Mouse (Mus musculus): ENCODE results near the gene Tubb5. TPM values are rescaled to one million over a fixed set of nuclear protein-coding genes. Genes with fewer than 3 reads are reported as not detected.

The Tubb5 gene
- polyA plus RNA-seq, 1 experiment: 447 TPM

GRCm38 (mm10) chr17:35812736-35813135 lies 25.4 kb downstream of the Tubb5 start:
- Histone ChIP-seq H3K27ac (ENCODE audit: control insufficient read depth, insufficient read depth, low read depth, low read length, poor library complexity) (no peak overlapping the region), H3K4me1 (ENCODE audit: control insufficient read depth, insufficient read depth, low read length) (peaks cover 3% of the 10 kb centered on the region; the same call in 1 of the 2 replicates), H3K4me3 (replicated peaks; ENCODE audit: control insufficient read depth, low read depth, low read length) (no peak overlapping the region)
- 47% methylated on average over 6 of the region's 6 CpGs for WGBS
- TF ChIP-seq POLR2A (IDR thresholded peaks at IDR 0.05; ENCODE audit: borderline replicate concordance, control insufficient read depth, low read depth, low read length) (no peak), CTCF (IDR thresholded peaks at IDR 0.05; ENCODE audit: control insufficient read depth, insufficient read depth, low read length) (no peak)

- Histone ChIP-seq H3K4me1 (ENCODE audit: control insufficient read depth, insufficient read depth, low read length) (peaks cover 3% of the 10 kb centered on the region; the same call in 1 of the 2 replicates), H3K27ac (ENCODE audit: control insufficient read depth, insufficient read depth, low read depth, low read length, poor library complexity) (no peak overlapping the region), H3K4me3 (replicated peaks; ENCODE audit: control insufficient read depth, low read depth, low read length) (no peak overlapping the region)
- no peak for TF ChIP-seq POLR2A (IDR thresholded peaks at IDR 0.05; ENCODE audit: borderline replicate concordance, control insufficient read depth, low read depth, low read length)
- no peak for TF ChIP-seq CTCF (IDR thresholded peaks at IDR 0.05; ENCODE audit: control insufficient read depth, insufficient read depth, low read length)
- WGBS: 85% methylated on average over 5 of the region's 5 CpGs
These were observed 25.8 kb downstream of the Tubb5 start for GRCm38 (mm10) chr17:35812307-35812706.

GRCm38 (mm10) chr17:35810900-35811648 lies 27.0 kb downstream of the Tubb5 start:
- 31% methylated on average over 5 of the region's 5 CpGs for WGBS
- Histone ChIP-seq H3K4me1 (ENCODE audit: control insufficient read depth, insufficient read depth, low read length) (peaks cover 3% of the 10 kb centered on the region; the same call in 1 of the 2 replicates), H3K27ac (ENCODE audit: control insufficient read depth, insufficient read depth, low read depth, low read length, poor library complexity) (no peak overlapping the region), H3K4me3 (replicated peaks; ENCODE audit: control insufficient read depth, low read depth, low read length) (no peak overlapping the region)
- TF ChIP-seq POLR2A (IDR thresholded peaks at IDR 0.05; ENCODE audit: borderline replicate concordance, control insufficient read depth, low read depth, low read length) (no peak), CTCF (IDR thresholded peaks at IDR 0.05; ENCODE audit: control insufficient read depth, insufficient read depth, low read length) (no peak)

GRCm38 (mm10) chr17:35809395-35809794 lies 28.7 kb downstream of the Tubb5 start:
- 79% methylated on average over 11 of the region's 11 CpGs for WGBS

GRCm38 (mm10) chr17:35808073-35808472 lies 30.0 kb downstream of the Tubb5 start:
- TF ChIP-seq POLR2A (IDR thresholded peaks at IDR 0.05; ENCODE audit: borderline replicate concordance, control insufficient read depth, low read depth, low read length) (no peak), CTCF (IDR thresholded peaks at IDR 0.05; ENCODE audit: control insufficient read depth, insufficient read depth, low read length) (no peak)
- Histone ChIP-seq H3K4me1 (ENCODE audit: control insufficient read depth, insufficient read depth, low read length) (peaks cover 1% of the 10 kb centered on the region; the same call in 1 of the 2 replicates), H3K27ac (ENCODE audit: control insufficient read depth, insufficient read depth, low read depth, low read length, poor library complexity) (no peak overlapping the region), H3K4me3 (replicated peaks; ENCODE audit: control insufficient read depth, low read depth, low read length) (no peak overlapping the region)
- WGBS: 31% methylated on average over 9 of the region's 9 CpGs

More at GRCm38 (mm10) chr17:35809395-35809794, 28.7 kb downstream of the Tubb5 start:
- no peak for TF ChIP-seq POLR2A (IDR thresholded peaks at IDR 0.05; ENCODE audit: borderline replicate concordance, control insufficient read depth, low read depth, low read length)
- no peak for TF ChIP-seq CTCF (IDR thresholded peaks at IDR 0.05; ENCODE audit: control insufficient read depth, insufficient read depth, low read length)
- Histone ChIP-seq H3K4me3 (replicated peaks; ENCODE audit: control insufficient read depth, low read depth, low read length) (no peak overlapping the region), H3K27ac (ENCODE audit: control insufficient read depth, insufficient read depth, low read depth, low read length, poor library complexity) (no peak overlapping the region), H3K4me1 (ENCODE audit: control insufficient read depth, insufficient read depth, low read length) (peaks cover 3% of the 10 kb centered on the region; the same call in 1 of the 2 replicates)

GRCm38 (mm10) chr17:35803858-35804399 lies 34.2 kb downstream of the Tubb5 start:
- WGBS: 79% methylated on average over 4 of the region's 4 CpGs
- Histone ChIP-seq H3K4me1 (ENCODE audit: control insufficient read depth, insufficient read depth, low read length) (peaks cover 1% of the 10 kb centered on the region), H3K4me3 (replicated peaks; ENCODE audit: control insufficient read depth, low read depth, low read length) (no peak overlapping the region), H3K27ac (ENCODE audit: control insufficient read depth, insufficient read depth, low read depth, low read length, poor library complexity) (no peak overlapping the region)
- TF ChIP-seq POLR2A (IDR thresholded peaks at IDR 0.05; ENCODE audit: borderline replicate concordance, control insufficient read depth, low read depth, low read length) (no peak), CTCF (IDR thresholded peaks at IDR 0.05; ENCODE audit: control insufficient read depth, insufficient read depth, low read length) (no peak)

GRCm38 (mm10) chr17:35803020-35803419 lies 35.1 kb downstream of the Tubb5 start:
- Histone ChIP-seq H3K4me1 (ENCODE audit: control insufficient read depth, insufficient read depth, low read length) (peaks cover 1% of the 10 kb centered on the region), H3K4me3 (replicated peaks; ENCODE audit: control insufficient read depth, low read depth, low read length) (no peak overlapping the region), H3K27ac (ENCODE audit: control insufficient read depth, insufficient read depth, low read depth, low read length, poor library complexity) (no peak overlapping the region)
- TF ChIP-seq POLR2A (IDR thresholded peaks at IDR 0.05; ENCODE audit: borderline replicate concordance, control insufficient read depth, low read depth, low read length) (no peak), CTCF (IDR thresholded peaks at IDR 0.05; ENCODE audit: control insufficient read depth, insufficient read depth, low read length) (no peak)
- 75% methylated on average over 6 of the region's 6 CpGs for WGBS

- TF ChIP-seq POLR2A (IDR thresholded peaks at IDR 0.05; ENCODE audit: borderline replicate concordance, control insufficient read depth, low read depth, low read length): no peak
- TF ChIP-seq CTCF (IDR thresholded peaks at IDR 0.05; ENCODE audit: control insufficient read depth, insufficient read depth, low read length): no peak
- 71% methylated on average over 2 of the region's 2 CpGs for WGBS
- Histone ChIP-seq H3K27ac (ENCODE audit: control insufficient read depth, insufficient read depth, low read depth, low read length, poor library complexity) (no peak overlapping the region), H3K4me3 (replicated peaks; ENCODE audit: control insufficient read depth, low read depth, low read length) (no peak overlapping the region), H3K4me1 (ENCODE audit: control insufficient read depth, insufficient read depth, low read length) (peaks cover 1% of the 10 kb centered on the region)
These were observed 37.2 kb downstream of the Tubb5 start for GRCm38 (mm10) chr17:35800905-35801304.
